Mouse (Mus musculus) liver, adult 2 months (tissue): ENCODE data around the gene Gm14597.
"Not testable (repeated sequence)": the region's sequence is repeated elsewhere in the genome, so short reads cannot be mapped to it uniquely, and the experiment has no call there.

Source experiments
- CTCF ChIP-seq: fragments of 200-500 bp; IDR thresholded peaks from 2 replicates; pipeline ENCODE4 v1.5.1; 2011; ENCODE audit warnings: low read depth, low read length, control low read depth
- POLR2A ChIP-seq: fragments of 200-500 bp; IDR thresholded peaks from 2 replicates; pipeline ENCODE4 v1.6.1; 2011; ENCODE audit warnings: low read length, control low read depth; ENCODE audit not compliant: insufficient read depth; ENCODE audit errors: extremely low read depth

GRCm38 (mm10) chrX:53652917-53653316 is 44.1 kb upstream of the Gm14597 start:
- not testable (repeated sequence) for TF ChIP-seq CTCF, POLR2A
